In the genomic region with DNA sequence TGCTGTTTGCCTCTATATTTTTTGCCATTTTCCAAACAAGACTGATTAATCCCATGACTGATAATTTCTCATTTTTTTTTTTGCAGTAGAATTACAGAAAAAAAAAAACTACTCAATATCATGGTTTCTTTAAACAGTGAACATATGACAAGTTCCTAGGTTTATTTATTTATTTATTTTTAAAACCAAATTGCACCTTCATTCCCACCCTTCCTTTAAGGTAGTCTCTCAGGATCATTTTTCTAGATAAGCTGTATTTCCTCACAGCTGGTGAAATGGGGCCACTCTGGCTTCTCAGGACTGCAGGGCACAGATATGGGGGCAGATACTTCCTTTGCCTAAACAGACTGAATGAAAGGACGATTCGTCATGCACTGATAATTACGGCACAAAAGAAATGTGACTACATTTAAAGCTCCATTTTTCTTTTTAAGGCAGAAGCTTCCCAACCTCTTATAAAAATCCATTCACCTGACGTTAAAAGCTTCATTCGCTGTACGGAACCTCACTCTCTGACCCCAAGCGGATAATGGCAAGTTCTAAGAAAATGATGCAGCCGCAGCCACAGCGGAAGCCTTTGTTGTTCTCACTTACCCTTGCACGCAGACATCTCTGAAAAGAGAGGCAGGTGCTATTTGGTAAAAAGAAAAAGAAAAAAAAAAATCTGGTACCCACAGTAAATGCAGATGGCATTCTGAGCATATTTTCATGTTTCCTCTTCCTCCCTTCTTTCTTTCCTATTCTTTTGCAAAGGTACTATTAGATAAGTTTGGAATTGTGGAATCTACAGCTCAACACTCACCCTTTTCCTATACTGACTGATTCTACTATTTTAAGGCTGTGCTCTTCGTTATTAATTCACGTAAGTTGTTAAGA, we compare ENCODE assay signal across 10 mouse cellular contexts.
DNase-seq lines count a peak whose midpoint lies in the region; ATAC-seq and TF ChIP-seq lines count a peak whose summit lies in the region.
"Had no signal": no experiment of that assay in that cellular context is flagged by ENCODE, and none has a peak within 500 bp of the region (broad histone marks: within the 10 kb centered on the region; RNA-seq: fewer than 3 reads in every experiment).

No protein-coding gene starts in this region.

- H3K4me1 ChIP-seq in MEL (ENCODE audit: control insufficient read depth in 1 of 2, insufficient read depth in 2 of 2, low read length in 2 of 2): peaks cover 20 to 22% of the 10 kb centered on the region in 2 experiments
- H3K4me1 ChIP-seq in hindbrain, embryonic 10.5 days (replicated peaks): peaks cover 16% of the 10 kb centered on the region; the same call in 1 of the 2 replicates
- H3K4me1 ChIP-seq in midbrain, embryonic 12.5 days: peaks cover 11% of the 10 kb centered on the region; the same call in 1 of the 2 replicates
- H3K4me1 ChIP-seq: limb, embryonic 15.5 days had no signal

- no peak for TF ChIP-seq CTCF in MEL (IDR thresholded peaks at IDR 0.05 in 2 of 3, conservative IDR thresholded peaks at IDR 0.05 in 1 of 3; ENCODE audit: control insufficient read depth in 1 of 3, insufficient read depth in 1 of 3, low read depth in 2 of 3, low read length in 3 of 3, poor library complexity in 1 of 3, severe bottlenecking in 1 of 3)

- no peaks in the 10 kb centered on the region for H3K79me2 ChIP-seq in MEL (ENCODE audit: control insufficient read depth, insufficient read depth, low read length, poor library complexity)

- TF ChIP-seq RAD21 in MEL (IDR thresholded peaks at IDR 0.05; ENCODE audit: low read depth, low read length): no peak; the same call in none of the 2 replicates

- H3K27me3 ChIP-seq in MEL (ENCODE audit: control insufficient read depth in 1 of 2, insufficient read depth in 2 of 2, low read length in 2 of 2): no peaks in the 10 kb centered on the region
- H3K27me3 ChIP-seq in hindbrain, embryonic 10.5 days (ENCODE audit: insufficient read depth, poor library complexity, severe bottlenecking): no peaks in the 10 kb centered on the region
- no peaks in the 10 kb centered on the region for H3K27me3 ChIP-seq in midbrain, embryonic 12.5 days
- H3K27me3 ChIP-seq: limb, embryonic 15.5 days had no signal

- peak overlapping the region; percentile 81 for H3K27ac ChIP-seq in MEL (ENCODE audit: control insufficient read depth, low read depth, low read length)
- peak overlapping the region; percentile 74 for H3K27ac ChIP-seq in hindbrain, embryonic 10.5 days
- peak overlapping the region; percentile 87 for H3K27ac ChIP-seq in midbrain, embryonic 12.5 days (replicated peaks)
- H3K27ac ChIP-seq: limb, embryonic 15.5 days had no signal

- 37% methylated on average over 12 of the region's 12 CpGs for WGBS in hindbrain, embryonic 10.5 days
- 16% methylated on average over 12 of the region's 12 CpGs for WGBS in midbrain, embryonic 12.5 days

- TF ChIP-seq EP300 in MEL (IDR thresholded peaks at IDR 0.05; ENCODE audit: low read depth in 1 of 2, low read length in 2 of 2): peak; percentile 94 to 96

- H3K36me3 ChIP-seq in MEL (ENCODE audit: control insufficient read depth in 1 of 2, insufficient read depth in 2 of 2, low read length in 2 of 2): peaks cover 0 to 28% of the 10 kb centered on the region in 2 experiments; a peak in 2 of 4 replicates
- no peaks in the 10 kb centered on the region for H3K36me3 ChIP-seq in hindbrain, embryonic 10.5 days
- H3K36me3 ChIP-seq in midbrain, embryonic 12.5 days: no peaks in the 10 kb centered on the region
- H3K36me3 ChIP-seq: limb, embryonic 15.5 days had no signal

- peak overlapping the region; percentile 21 to 34; a peak in 3 of 4 replicates for H3K4me3 ChIP-seq in MEL (ENCODE audit: control insufficient read depth in 1 of 2, insufficient read depth in 1 of 2, low read depth in 2 of 2, low read length in 2 of 2)
- peak overlapping the region; percentile 35 for H3K4me3 ChIP-seq in hindbrain, embryonic 10.5 days
- H3K4me3 ChIP-seq in midbrain, embryonic 12.5 days: peak overlapping the region; percentile 22
- H3K4me3 ChIP-seq: limb, embryonic 15.5 days had no signal

- H3K9ac ChIP-seq in MEL (ENCODE audit: control insufficient read depth, low read depth, low read length, poor library complexity, severe bottlenecking): peak overlapping the region; percentile 41
- peak overlapping the region; percentile 40; the same call in 1 of the 2 replicates for H3K9ac ChIP-seq in midbrain, embryonic 12.5 days (replicated peaks)
- H3K9ac ChIP-seq: limb, embryonic 15.5 days had no signal

- H3K9me3 ChIP-seq in MEL (replicated peaks; ENCODE audit: insufficient read depth, low read length): no peaks in the 10 kb centered on the region
- no peaks in the 10 kb centered on the region for H3K9me3 ChIP-seq in hindbrain, embryonic 10.5 days
- H3K9me3 ChIP-seq in midbrain, embryonic 12.5 days: no peaks in the 10 kb centered on the region
- H3K9me3 ChIP-seq: limb, embryonic 15.5 days had no signal

- H3K4me2 ChIP-seq in midbrain, embryonic 12.5 days (replicated peaks): peak overlapping the region; percentile 46
- H3K4me2 ChIP-seq: limb, embryonic 15.5 days had no signal

- peak; percentile 73 for ATAC-seq in midbrain, embryonic 12.5 days (ENCODE audit: low FRiP score, low read depth)

- TF ChIP-seq POLR2A in MEL (IDR thresholded peaks at IDR 0.05; ENCODE audit: control insufficient read depth in 1 of 2, insufficient read depth in 1 of 2, low read depth in 1 of 2, low read length in 2 of 2, poor library complexity in 1 of 2): no peak

- peak; percentile 55 for DNase-seq in CD4-positive, CD25-positive, alpha-beta regulatory T cell, adult 2 months (ENCODE audit: low read depth, low spot score)
- DNase-seq in MEL (ENCODE audit: low read depth, low spot score): peak; percentile 78
- peak; percentile 11 for DNase-seq in hindbrain, embryonic 10.5 days (ENCODE audit: low spot score)
- DNase-seq in urinary bladder, postnatal 25 days (ENCODE audit: low spot score): no peak
- no peak for DNase-seq in ovary, adult 18-20 months (ENCODE audit: low spot score)
- DNase-seq in layer of hippocampus, postnatal 14 days (ENCODE audit: low spot score in 2 of 2): no peak
- DNase-seq in kidney, adult 18-20 months: no peak
- DNase-seq: adrenal gland, postnatal 10 days had no signal

TF ChIP-seq in MEL, 35 proteins besides CTCF, POLR2A, EP300 and RAD21 (continues in another document):
- TF ChIP-seq ELF1 (IDR thresholded peaks at IDR 0.05; ENCODE audit: low read depth, low read length): peak; percentile 37; the same call in 1 of the 2 replicates
- no peak for TF ChIP-seq POLR2AphosphoS5 (IDR thresholded peaks at IDR 0.05; ENCODE audit: borderline replicate concordance, low read depth, low read length)
- no peak for TF ChIP-seq POLR2AphosphoS2 (IDR thresholded peaks at IDR 0.05; ENCODE audit: low read length)
- TF ChIP-seq MEF2A (IDR thresholded peaks at IDR 0.05; ENCODE audit: extremely low read depth, insufficient replicate concordance, low read depth, low read length, poor library complexity, severe bottlenecking): no peak
- TF ChIP-seq MXI1 (IDR thresholded peaks at IDR 0.05; ENCODE audit: low read depth, low read length): peak; percentile 49; the same call in 1 of the 2 replicates
- no peak for TF ChIP-seq GABPA (IDR thresholded peaks at IDR 0.05; ENCODE audit: low read depth, low read length)
- no peak for TF ChIP-seq TBP (IDR thresholded peaks at IDR 0.05; ENCODE audit: low read depth, low read length)
- peak; percentile 91 for TF ChIP-seq GATA1 (IDR thresholded peaks at IDR 0.05; ENCODE audit: low read depth, low read length)
- TF ChIP-seq NELFE (IDR thresholded peaks at IDR 0.05; ENCODE audit: low read depth, low read length): no peak
- TF ChIP-seq SIN3A (IDR thresholded peaks at IDR 0.05; ENCODE audit: low read length): peak; percentile 88
- no peak for TF ChIP-seq NRF1 (IDR thresholded peaks at IDR 0.05; ENCODE audit: insufficient read depth, low read depth, low read length, poor library complexity, severe bottlenecking)
- TF ChIP-seq TAL1 (IDR thresholded peaks at IDR 0.05; ENCODE audit: low read length): peak; percentile 70
- peak; percentile 77 for TF ChIP-seq RCOR1 (IDR thresholded peaks at IDR 0.05; ENCODE audit: low read depth, low read length)
- TF ChIP-seq ZC3H11A (IDR thresholded peaks at IDR 0.05; ENCODE audit: low read depth, low read length): no peak
- peak; percentile 73; the same call in 1 of the 2 replicates for TF ChIP-seq ZNF384 (IDR thresholded peaks at IDR 0.05; ENCODE audit: low read depth, low read length)
- TF ChIP-seq KAT2A (conservative IDR thresholded peaks at IDR 0.05; ENCODE audit: low read depth, low read length): no peak
- peak; percentile 75; the same call in 1 of the 2 replicates for TF ChIP-seq BHLHE40 (IDR thresholded peaks at IDR 0.05; ENCODE audit: borderline replicate concordance, low read depth, low read length)
- TF ChIP-seq ZKSCAN1 (IDR thresholded peaks at IDR 0.05; ENCODE audit: low read depth, low read length): no peak
- TF ChIP-seq ZMIZ1 (IDR thresholded peaks at IDR 0.05; ENCODE audit: low read depth, low read length): no peak
- TF ChIP-seq MYC (IDR thresholded peaks at IDR 0.05; ENCODE audit: low read depth, low read length): peak; percentile 61; the same call in 1 of the 2 replicates
- no peak for TF ChIP-seq MAFK (IDR thresholded peaks at IDR 0.05; ENCODE audit: borderline replicate concordance, low read depth, low read length)
- 0 out of 2 replicates have a peak, but pooled peaks have one; percentile 55 for TF ChIP-seq MAZ (IDR thresholded peaks at IDR 0.05; ENCODE audit: low read depth, low read length)
- 0 out of 2 replicates have a peak, but pooled peaks have one; percentile 24 for TF ChIP-seq MAX (IDR thresholded peaks at IDR 0.05; ENCODE audit: low read length)
- peak; percentile 61 for TF ChIP-seq MYB (IDR thresholded peaks at IDR 0.05; ENCODE audit: low read depth, low read length)
- no peak for TF ChIP-seq USF2 (IDR thresholded peaks at IDR 0.05; ENCODE audit: borderline replicate concordance in 1 of 2, insufficient read depth in 1 of 2, low read depth in 1 of 2, low read length in 2 of 2)
- TF ChIP-seq USF1 (IDR thresholded peaks at IDR 0.05; ENCODE audit: low read depth, low read length): no peak
- TF ChIP-seq HCFC1 (IDR thresholded peaks at IDR 0.05; ENCODE audit: low read depth, low read length): 0 out of 2 replicates have a peak, but pooled peaks have one; percentile 44
- peak; percentile 99 for TF ChIP-seq ETS1 (IDR thresholded peaks at IDR 0.05; ENCODE audit: low read depth, low read length)
- no peak for TF ChIP-seq CHD2 (IDR thresholded peaks at IDR 0.05; ENCODE audit: low read length)
- TF ChIP-seq JUND (IDR thresholded peaks at IDR 0.05; ENCODE audit: low read depth, low read length): 0 out of 2 replicates have a peak, but pooled peaks have one; percentile 46
- TF ChIP-seq CHD1 (IDR thresholded peaks at IDR 0.05; ENCODE audit: low read depth, low read length): peak; percentile 79; the same call in 1 of the 2 replicates
- TF ChIP-seq UBTF (IDR thresholded peaks at IDR 0.05; ENCODE audit: borderline replicate concordance, insufficient read depth, low read depth, low read length): no peak

Comparison
In these comparisons a context has a peak if more than half of its experiments do, and no peak if none do; other contexts are left out.
1. DNase-seq: peak in CD4-positive, CD25-positive, alpha-beta regulatory T cell, adult 2 months (single experiment), MEL (single experiment) and hindbrain, embryonic 10.5 days (single experiment); none in urinary bladder, postnatal 25 days (single experiment), ovary, adult 18-20 months (single experiment), layer of hippocampus, postnatal 14 days (0 of 2) and kidney, adult 18-20 months (single experiment).
2. Peak in every context shown above with its lines, with median percentiles within 50 percentile points of each other: H3K27ac ChIP-seq and H3K4me3 ChIP-seq.